In genomic region chr3:88178346-88178733, GRCm38 (mm10) we compare ENCODE assay signal across 8 mouse cellular contexts. TPM values are rescaled to one million over a fixed set of nuclear protein-coding genes. Genes with fewer than 3 reads are reported as not detected.
A peak's percentile ranks its signal among the peaks of the same experiment; 100 is the strongest.
DNase-seq lines count a peak whose midpoint lies in the region; ATAC-seq and TF ChIP-seq lines count a peak whose summit lies in the region.
"Not testable (repeated sequence)": the region's sequence is repeated elsewhere in the genome, so short reads cannot be mapped to it uniquely, and the experiment has no call there.

No protein-coding gene starts in this region.

- H3K27ac ChIP-seq in CH12.LX (ENCODE audit: insufficient read depth, low read depth): peak overlapping the region; percentile 14; the same call in 1 of the 2 replicates
- peak overlapping the region; percentile 92 for H3K27ac ChIP-seq in embryonic facial prominence, embryonic 12.5 days
- H3K27ac ChIP-seq in forebrain, postnatal 0 days (ENCODE audit: low read depth, low read length): peak overlapping the region; percentile 96
- peak overlapping the region; percentile 94; the same call in 1 of the 2 replicates for H3K27ac ChIP-seq in hindbrain, embryonic 12.5 days
- peak overlapping the region; percentile 99 for H3K27ac ChIP-seq in kidney, embryonic 16.5 days (ENCODE audit: low read length)
- H3K27ac ChIP-seq in liver, embryonic 13.5 days: peak overlapping the region; percentile 81; the same call in 1 of the 2 replicates
- peak overlapping the region; percentile 94; the same call in 1 of the 2 replicates for H3K27ac ChIP-seq in midbrain, embryonic 11.5 days (ENCODE audit: low read depth, low read length)
- H3K27ac ChIP-seq in olfactory bulb, adult 2 months (ENCODE audit: insufficient read depth, low read depth, low read length): peak overlapping the region; percentile 91

- TF ChIP-seq CTCF in CH12.LX (conservative IDR thresholded peaks at IDR 0.05 in 1 of 2, IDR thresholded peaks at IDR 0.05 in 1 of 2; ENCODE audit: low read depth in 2 of 2, low read length in 2 of 2); forebrain, postnatal 0 days (IDR thresholded peaks at IDR 0.05; ENCODE audit: low read depth); olfactory bulb, adult 2 months (IDR thresholded peaks at IDR 0.05; ENCODE audit: insufficient read depth, low read depth, low read length): not testable (repeated sequence)

- DNase-seq in CH12.LX (ENCODE audit: extremely low read depth); forebrain, postnatal 0 days; liver, embryonic 13.5 days; midbrain, embryonic 11.5 days (ENCODE audit: low spot score, missing footprints): not testable (repeated sequence)

- in situ Hi-C loops in CH12.LX (cut with MboI; ENCODE audit: low pct_ligation_motif_present, low pct_unique_long_range_greater_than_20kb, low sequenced_read_pairs): not testable (repeated sequence)

- H3K27me3 ChIP-seq in CH12.LX (replicated peaks); embryonic facial prominence, embryonic 12.5 days; forebrain, postnatal 0 days (ENCODE audit: insufficient read depth, low read length); kidney, embryonic 16.5 days (ENCODE audit: insufficient read depth, low read length); midbrain, embryonic 11.5 days (ENCODE audit: control insufficient read depth, insufficient read depth, low read length): not testable (repeated sequence)
- peaks cover 13% of the 10 kb centered on the region for H3K27me3 ChIP-seq in hindbrain, embryonic 12.5 days
- H3K27me3 ChIP-seq in liver, embryonic 13.5 days: peaks cover 13% of the 10 kb centered on the region

- ATAC-seq in embryonic facial prominence, embryonic 12.5 days (ENCODE audit: insufficient number of reproducible peaks, insufficient read depth, low FRiP score, low TSS enrichment); forebrain, postnatal 0 days; kidney, embryonic 16.5 days (ENCODE audit: low FRiP score, low TSS enrichment); liver, embryonic 13.5 days (ENCODE audit: low read depth): not testable (repeated sequence)
- ATAC-seq in hindbrain, embryonic 12.5 days (ENCODE audit: low FRiP score): 0 out of 2 replicates have a peak, but pooled peaks have one; percentile 12
- peak; percentile 11; the same call in 1 of the 2 replicates for ATAC-seq in midbrain, embryonic 11.5 days (ENCODE audit: low FRiP score)

- H3K4me2 ChIP-seq in CH12.LX (ENCODE audit: insufficient read depth, low read depth, poor library complexity, severe bottlenecking): not testable (repeated sequence)
- peak overlapping the region; percentile 60 for H3K4me2 ChIP-seq in embryonic facial prominence, embryonic 12.5 days (replicated peaks)
- peak overlapping the region; percentile 66 for H3K4me2 ChIP-seq in forebrain, postnatal 0 days (ENCODE audit: low read depth)
- H3K4me2 ChIP-seq in hindbrain, embryonic 12.5 days (replicated peaks): peak overlapping the region; percentile 66
- H3K4me2 ChIP-seq in kidney, embryonic 16.5 days (replicated peaks; ENCODE audit: low read depth, low read length): peak overlapping the region; percentile 68
- peak overlapping the region; percentile 71 for H3K4me2 ChIP-seq in liver, embryonic 13.5 days
- H3K4me2 ChIP-seq in midbrain, embryonic 11.5 days: peak overlapping the region; percentile 49

- H3K4me3 ChIP-seq in CH12.LX (replicated peaks in 1 of 3; ENCODE audit: low read depth in 2 of 3, low read length in 2 of 3, poor library complexity in 1 of 3): peak overlapping the region in 2 of 3 experiments; percentile 8 to 41
- peak overlapping the region; percentile 44 for H3K4me3 ChIP-seq in embryonic facial prominence, embryonic 12.5 days
- H3K4me3 ChIP-seq in forebrain, postnatal 0 days (ENCODE audit: low read depth, low read length): peak overlapping the region; percentile 47
- peak overlapping the region; percentile 55 for H3K4me3 ChIP-seq in hindbrain, embryonic 12.5 days
- peak overlapping the region; percentile 67 for H3K4me3 ChIP-seq in kidney, embryonic 16.5 days (ENCODE audit: low read length)
- H3K4me3 ChIP-seq in liver, embryonic 13.5 days (replicated peaks): peak overlapping the region; percentile 72
- H3K4me3 ChIP-seq in midbrain, embryonic 11.5 days (ENCODE audit: low read depth, low read length): peak overlapping the region; percentile 55
- H3K4me3 ChIP-seq in olfactory bulb, adult 2 months (ENCODE audit: insufficient read depth, low read depth, low read length): peak overlapping the region; percentile 50

- not testable (repeated sequence) for TF ChIP-seq RAD21 in CH12.LX (IDR thresholded peaks at IDR 0.05; ENCODE audit: low read depth, low read length)

- dilution Hi-C loops in CH12.LX (cut with MboI; ENCODE audit: extremely low pct_ligation_motif_present, extremely low pct_unique_long_range_greater_than_20kb, low sequenced_read_pairs): not testable (repeated sequence)

- not testable (repeated sequence) for TF ChIP-seq POLR2A in CH12.LX (IDR thresholded peaks at IDR 0.05; ENCODE audit: low read depth, low read length); olfactory bulb, adult 2 months (IDR thresholded peaks at IDR 0.05; ENCODE audit: insufficient read depth, low read depth, low read length)

- not testable (repeated sequence) for H3K79me2 ChIP-seq in CH12.LX (replicated peaks; ENCODE audit: control insufficient read depth, extremely low read depth, insufficient read depth, poor library complexity, severe bottlenecking)

- H3K36me3 ChIP-seq in CH12.LX (replicated peaks in 1 of 2; ENCODE audit: control insufficient read depth in 1 of 2, insufficient read depth in 1 of 2, low read length in 1 of 2): peaks cover 9 to 25% of the 10 kb centered on the region in 2 experiments
- not testable (repeated sequence) for H3K36me3 ChIP-seq in embryonic facial prominence, embryonic 12.5 days; forebrain, postnatal 0 days (ENCODE audit: insufficient read depth); hindbrain, embryonic 12.5 days; kidney, embryonic 16.5 days (ENCODE audit: insufficient read depth, low read length); midbrain, embryonic 11.5 days (ENCODE audit: control insufficient read depth, insufficient read depth, low read length)
- peaks cover 11% of the 10 kb centered on the region for H3K36me3 ChIP-seq in liver, embryonic 13.5 days

- H3K4me1 ChIP-seq in CH12.LX (ENCODE audit: control insufficient read depth in 1 of 2, insufficient read depth in 2 of 2); embryonic facial prominence, embryonic 12.5 days; forebrain, postnatal 0 days (ENCODE audit: insufficient read depth); hindbrain, embryonic 12.5 days; kidney, embryonic 16.5 days (ENCODE audit: insufficient read depth, low read length); midbrain, embryonic 11.5 days (ENCODE audit: control insufficient read depth, insufficient read depth, low read length); olfactory bulb, adult 2 months (ENCODE audit: control insufficient read depth, insufficient read depth, low read length): not testable (repeated sequence)
- peaks cover 16% of the 10 kb centered on the region for H3K4me1 ChIP-seq in liver, embryonic 13.5 days (replicated peaks)

- not testable (repeated sequence) for TF ChIP-seq EP300 in CH12.LX (IDR thresholded peaks at IDR 0.05; ENCODE audit: low read length)

- WGBS in embryonic facial prominence, embryonic 12.5 days: 37% methylated on average over 11 of the region's 11 CpGs
- WGBS in forebrain, postnatal 0 days: 25% methylated on average over 11 of the region's 11 CpGs
- 34% methylated on average over 11 of the region's 11 CpGs for WGBS in hindbrain, embryonic 12.5 days
- 36% methylated on average over 11 of the region's 11 CpGs for WGBS in kidney, embryonic 16.5 days
- 21% methylated on average over 11 of the region's 11 CpGs for WGBS in liver, embryonic 13.5 days (ENCODE audit: insufficient replicate concordance)
- 34% methylated on average over 11 of the region's 11 CpGs for WGBS in midbrain, embryonic 11.5 days
- WGBS in olfactory bulb, adult 2 months: 23% methylated on average over 11 of the region's 11 CpGs

- 0 out of 2 replicates have a peak overlapping the region, but pooled peaks have one; percentile 5 for H3K9ac ChIP-seq in CH12.LX (ENCODE audit: insufficient read depth, low read depth)
- H3K9ac ChIP-seq in embryonic facial prominence, embryonic 12.5 days: 0 out of 2 replicates have a peak overlapping the region, but pooled peaks have one; percentile 19
- peak overlapping the region; percentile 62; the same call in 1 of the 2 replicates for H3K9ac ChIP-seq in forebrain, postnatal 0 days
- not testable (repeated sequence) for H3K9ac ChIP-seq in hindbrain, embryonic 12.5 days
- peak overlapping the region; percentile 39; the same call in 1 of the 2 replicates for H3K9ac ChIP-seq in kidney, embryonic 16.5 days (replicated peaks; ENCODE audit: low read length)
- peak overlapping the region; percentile 70 for H3K9ac ChIP-seq in liver, embryonic 13.5 days
- H3K9ac ChIP-seq in midbrain, embryonic 11.5 days (ENCODE audit: low read length): peak overlapping the region; percentile 88; the same call in 1 of the 2 replicates

- not testable (repeated sequence) for H3K9me3 ChIP-seq in CH12.LX (replicated peaks; ENCODE audit: low read length); embryonic facial prominence, embryonic 12.5 days; forebrain, postnatal 0 days (ENCODE audit: low read length); hindbrain, embryonic 12.5 days (replicated peaks); kidney, embryonic 16.5 days (ENCODE audit: low read length); liver, embryonic 13.5 days (replicated peaks); midbrain, embryonic 11.5 days (ENCODE audit: control insufficient read depth, low read length)

RNA-seq across cellular contexts. Expression of gene Mef2d, which starts 36.2 kb away (rescaled TPM):
- total RNA-seq in CH12.LX (2012; rRNA removed) (10.9 and 11.0 TPM in 2 replicates), CH12.LX (2014; rRNA removed) (4.3 and 4.8 TPM in 2 replicates)
- 51.2 and 75.8 TPM in 2 replicates for polyA plus RNA-seq in CH12.LX (2012; ENCODE audit: insufficient read length, low read depth)
- polyA plus RNA-seq in embryonic facial prominence, embryonic 12.5 days (2016; fragmentation: Nextera tagmentation; extraction: Ambion mirVana): 16.9 and 17.7 TPM in 2 replicates
- total RNA-seq in forebrain, postnatal 0 days (2014; rRNA removed): 45.0 and 53.0 TPM in 2 replicates
- 30.9 and 34.0 TPM in 2 replicates for polyA plus RNA-seq in forebrain, postnatal 0 days (2015; fragmentation: Nextera tagmentation; extraction: Ambion mirVana)
- 17.7 and 20.7 TPM in 2 replicates for polyA plus RNA-seq in hindbrain, embryonic 12.5 days (2016; fragmentation: Nextera tagmentation; extraction: Ambion mirVana)
- 16.9 and 20.2 TPM in 2 replicates for polyA plus RNA-seq in kidney, embryonic 16.5 days (2015; fragmentation: Nextera tagmentation; extraction: Ambion mirVana)
- 5.5 and 7.5 TPM in 2 replicates for polyA plus RNA-seq in liver, embryonic 13.5 days (2015; fragmentation: Nextera tagmentation; extraction: Ambion mirVana)
- 9.0 and 10.9 TPM in 2 replicates for polyA plus RNA-seq in midbrain, embryonic 11.5 days (2014; fragmentation: Nextera tagmentation; extraction: Ambion mirVana)
- polyA plus RNA-seq in olfactory bulb, adult 2 months (2012; ENCODE audit: insufficient read depth, insufficient read length, low replicate concordance, missing spikeins): 460 TPM in 1 of 2 replicates, not detected in the other

Comparison
In these comparisons a context has a peak if more than half of its experiments do, and no peak if none do; other contexts are left out.
1. H3K27ac ChIP-seq: peak in every context shown above with its lines; median percentile 99 in kidney, embryonic 16.5 days; 96 in forebrain, postnatal 0 days; 94 in hindbrain, embryonic 12.5 days; 94 in midbrain, embryonic 11.5 days; 92 in embryonic facial prominence, embryonic 12.5 days; 91 in olfactory bulb, adult 2 months; 81 in liver, embryonic 13.5 days; 14 in CH12.LX.